Mouse (Mus musculus): ENCODE results near the gene Igfbp1.

Igfbp1 gene

DNA sequence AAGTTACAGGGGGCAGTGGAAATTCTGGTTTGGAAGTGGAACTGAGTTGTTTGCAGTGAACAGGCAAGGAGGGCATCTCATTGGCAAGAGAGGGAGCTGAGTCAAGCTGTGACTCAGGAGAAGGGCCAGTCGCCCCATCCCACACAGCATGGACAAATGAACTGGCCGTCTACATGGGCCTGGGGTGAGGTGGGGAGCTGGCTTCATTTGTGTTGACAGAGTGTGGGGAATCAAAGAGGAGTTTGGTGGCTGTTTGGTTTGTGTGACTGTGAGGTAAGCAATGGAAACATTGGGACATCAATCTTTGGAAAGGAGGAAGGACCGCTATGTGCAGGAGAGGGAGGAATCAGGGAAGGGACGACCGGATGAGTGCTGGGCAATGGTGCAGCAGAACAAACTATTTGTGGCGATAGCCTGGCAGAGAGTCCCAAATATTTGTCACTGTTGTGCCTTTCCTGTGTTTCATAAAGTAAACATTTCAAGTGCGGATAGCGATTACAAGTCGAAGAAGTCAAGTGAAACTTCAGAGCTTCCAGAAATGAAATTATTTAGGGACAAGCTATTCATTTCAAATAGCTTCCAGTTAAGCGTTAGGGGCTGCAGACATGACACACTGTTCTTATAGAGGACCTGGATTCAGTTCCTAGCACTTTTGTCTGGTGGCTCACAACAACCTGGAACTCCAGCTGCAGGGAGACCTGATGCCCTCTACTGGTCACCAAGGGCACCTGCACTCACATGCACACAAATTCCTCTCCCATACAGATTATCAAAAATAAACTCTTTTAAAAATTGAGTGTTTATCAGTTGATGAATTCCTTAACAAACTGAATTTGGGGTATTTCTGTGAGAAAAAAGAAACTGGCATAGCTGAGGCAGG is 2.9 kb upstream of the Igfbp1 start:
- no peak for DNase-seq (ENCODE audit: low read depth, low spot score)

DNA sequence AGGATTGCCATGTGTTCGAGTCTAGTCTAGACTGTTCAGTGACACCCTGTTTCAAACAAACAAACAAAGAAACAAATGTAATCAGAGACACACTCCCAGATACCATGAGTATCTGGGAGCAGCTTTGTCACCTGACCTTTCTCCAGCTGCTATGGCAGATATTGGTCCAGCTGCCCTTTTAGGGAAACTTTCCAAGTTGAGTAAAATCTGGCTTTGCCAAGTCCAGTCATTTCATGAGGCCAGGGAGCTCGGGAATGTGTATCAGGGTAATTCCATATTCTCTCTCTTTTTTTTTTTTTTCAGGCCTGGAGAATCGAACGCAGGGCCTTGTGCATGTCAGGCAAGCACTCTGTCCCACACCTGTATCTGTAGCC is 2.3 kb upstream of the Igfbp1 start:
- no peak for DNase-seq (ENCODE audit: low read depth, low spot score)

DNA sequence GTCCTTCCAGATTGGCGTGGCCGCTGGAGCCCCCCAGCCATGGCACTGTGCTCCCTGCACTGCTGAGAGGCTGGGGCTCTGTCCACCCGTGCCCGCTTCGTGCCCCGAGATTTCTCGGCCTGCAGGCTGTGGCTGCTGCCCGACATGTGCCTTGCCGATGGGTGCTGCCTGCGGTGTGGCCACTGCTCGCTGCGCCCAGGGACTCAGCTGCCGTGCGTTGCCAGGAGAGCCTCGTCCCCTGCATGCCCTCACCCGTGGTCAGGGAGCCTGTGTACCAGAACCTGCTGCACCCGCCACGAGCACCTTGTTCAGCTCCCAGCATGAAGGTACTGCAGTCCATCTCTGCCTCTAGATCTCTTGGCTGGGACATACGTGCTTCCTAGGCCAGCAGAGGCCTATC is 424 bp downstream of the Igfbp1 start:
- no peak for DNase-seq (ENCODE audit: low read depth, low spot score)

DNA sequence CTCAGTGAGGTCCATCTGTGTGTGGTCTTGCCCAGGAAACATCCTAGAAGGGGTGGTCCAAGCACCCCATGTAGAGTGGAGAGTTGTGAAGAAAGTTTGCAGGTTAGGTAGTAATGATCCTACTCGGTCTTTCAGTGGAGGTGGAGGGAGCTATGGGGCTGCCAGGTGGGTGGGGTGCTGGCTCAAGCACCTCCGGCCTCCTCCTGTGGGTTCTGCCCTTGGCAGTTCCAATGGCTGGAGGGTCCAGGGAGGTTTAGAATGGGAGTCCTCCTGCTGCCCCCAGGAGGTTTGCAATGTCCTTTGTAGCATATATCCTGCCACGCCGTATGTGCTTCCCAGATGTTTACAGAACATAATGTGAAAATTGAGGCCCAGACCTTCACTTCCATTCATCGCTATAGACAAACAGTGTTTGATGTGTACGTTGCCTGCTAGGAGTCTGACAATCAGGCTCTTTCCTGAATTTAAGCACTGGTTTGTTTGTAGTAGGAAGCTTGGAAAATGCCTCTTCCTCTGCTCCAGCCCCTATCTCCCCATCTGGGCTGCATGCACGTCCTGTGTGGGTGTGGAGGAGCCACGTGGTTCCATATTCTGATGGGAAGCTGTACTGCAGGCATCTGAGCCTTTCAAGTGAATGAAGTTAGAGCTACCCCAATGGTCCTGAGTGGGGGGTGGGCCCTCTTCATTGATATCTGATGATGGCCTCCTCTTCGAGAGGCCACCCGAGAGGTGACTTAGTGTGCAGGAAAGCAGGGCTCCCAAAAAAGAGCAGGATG is 1.1 kb downstream of the Igfbp1 start:
- DNase-seq (ENCODE audit: low read depth, low spot score), result no peak

DNA sequence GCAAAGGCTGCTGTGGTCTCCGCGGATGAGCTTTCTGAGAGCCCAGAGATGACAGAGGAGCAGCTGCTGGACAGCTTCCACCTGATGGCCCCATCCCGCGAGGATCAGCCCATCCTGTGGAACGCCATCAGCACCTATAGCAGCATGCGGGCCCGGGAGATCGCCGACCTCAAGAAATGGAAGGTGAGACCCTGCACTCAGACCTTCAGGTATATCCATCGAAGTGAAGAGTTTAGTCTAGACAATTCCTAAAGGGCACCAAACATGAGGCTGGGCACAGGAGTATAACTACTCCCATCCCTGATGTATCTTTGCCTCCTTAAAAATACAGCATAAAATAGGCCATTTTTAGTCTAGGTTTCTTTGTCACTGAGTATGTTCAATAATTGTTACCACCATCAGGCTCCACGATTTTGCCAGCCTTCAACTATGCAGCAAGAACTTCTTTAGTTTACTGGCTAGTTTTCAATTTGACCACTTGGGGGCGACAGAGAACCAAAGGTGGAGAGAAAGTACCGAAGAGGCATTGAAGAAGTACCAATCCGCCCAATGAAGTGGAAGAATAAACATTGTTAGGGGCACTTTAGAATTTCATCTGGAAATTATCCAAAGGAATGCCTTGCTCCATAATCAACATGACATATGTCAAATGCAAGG is 2.3 kb downstream of the Igfbp1 start:
- DNase-seq (ENCODE audit: low read depth, low spot score), result peak; percentile 74

DNA sequence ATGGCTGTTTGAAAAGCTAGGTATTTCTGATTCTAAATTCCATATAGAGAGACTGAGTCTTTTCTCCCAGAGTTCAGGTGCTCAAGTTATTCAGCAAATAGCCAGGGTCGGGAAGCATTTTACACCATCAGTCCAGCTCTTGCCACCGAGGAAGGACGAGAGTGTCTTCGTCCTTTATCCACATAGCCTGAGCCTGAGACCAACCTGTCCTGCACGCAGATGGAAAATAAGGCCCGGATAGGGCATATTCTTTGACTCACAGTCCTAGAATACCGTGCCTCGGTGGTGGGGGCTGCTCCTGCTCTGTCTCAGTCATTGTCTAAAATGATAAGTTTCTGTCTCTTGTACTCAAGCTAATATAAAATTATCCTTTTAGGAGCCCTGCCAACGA is 2.8 kb downstream of the Igfbp1 start:
- DNase-seq (ENCODE audit: low read depth, low spot score), result no peak

DNA sequence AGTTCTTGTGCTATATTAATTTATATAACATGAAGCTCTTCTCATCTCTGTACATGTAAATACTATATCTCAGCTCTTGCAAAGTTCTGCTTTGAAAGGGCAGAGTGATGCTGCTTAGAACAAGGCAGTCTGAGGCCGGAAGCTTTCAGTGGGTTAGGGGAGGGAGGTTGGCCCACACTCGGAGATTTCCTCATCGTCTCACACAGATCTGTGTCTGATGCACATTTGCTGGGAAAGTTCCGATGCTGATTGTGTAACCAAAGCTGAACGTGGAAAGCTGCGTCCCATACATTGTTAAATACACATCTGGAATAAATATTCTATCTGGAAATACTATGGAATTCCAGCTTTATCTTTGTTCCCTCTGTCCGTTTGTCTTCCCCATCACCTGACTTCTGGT is 4.6 kb downstream of the Igfbp1 start:
- no peak for DNase-seq (ENCODE audit: low read depth, low spot score)

DNA sequence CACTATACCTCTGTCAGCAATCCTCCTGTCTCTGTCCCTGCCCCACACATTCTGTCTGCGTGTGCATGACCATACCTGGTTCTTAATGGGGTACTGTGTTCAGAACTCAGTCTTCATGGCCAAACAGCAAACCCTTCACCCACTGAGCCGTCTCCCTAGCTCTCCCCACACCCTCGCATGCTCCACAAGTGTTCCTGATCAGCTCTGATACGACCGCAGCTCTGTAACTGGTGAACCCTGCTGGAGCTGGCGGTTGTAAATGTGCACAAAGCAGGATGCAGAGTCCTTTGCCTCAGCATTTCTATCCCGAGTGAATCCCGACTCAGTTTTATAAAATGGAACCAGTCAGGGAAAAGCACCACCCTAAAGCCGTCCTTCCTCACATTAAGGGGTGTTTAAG is 6.3 kb downstream of the Igfbp1 start:
- no peak for DNase-seq (ENCODE audit: low read depth, low spot score)

DNA sequence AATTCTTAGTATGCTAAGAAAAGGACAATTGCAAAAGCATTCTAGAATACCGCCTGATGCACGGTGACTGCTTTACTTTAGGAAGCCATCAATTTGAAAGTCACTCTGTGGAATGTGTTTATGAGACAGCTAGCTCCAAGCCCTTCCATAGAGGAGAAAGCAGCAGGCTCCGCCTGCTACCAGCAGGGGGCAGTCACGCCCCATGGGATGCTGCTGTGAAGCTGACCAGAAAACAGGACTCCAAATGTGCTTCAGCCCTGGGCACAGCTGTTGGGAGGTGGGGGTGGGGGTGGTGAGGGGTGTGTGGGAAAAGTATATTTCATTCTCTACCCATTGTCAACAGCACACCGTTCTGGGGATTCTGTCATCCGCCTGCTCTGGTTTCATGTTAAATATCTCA is 12.8 kb downstream of the Igfbp1 start:
- DNase-seq (ENCODE audit: low read depth, low spot score), result peak; percentile 84

DNA sequence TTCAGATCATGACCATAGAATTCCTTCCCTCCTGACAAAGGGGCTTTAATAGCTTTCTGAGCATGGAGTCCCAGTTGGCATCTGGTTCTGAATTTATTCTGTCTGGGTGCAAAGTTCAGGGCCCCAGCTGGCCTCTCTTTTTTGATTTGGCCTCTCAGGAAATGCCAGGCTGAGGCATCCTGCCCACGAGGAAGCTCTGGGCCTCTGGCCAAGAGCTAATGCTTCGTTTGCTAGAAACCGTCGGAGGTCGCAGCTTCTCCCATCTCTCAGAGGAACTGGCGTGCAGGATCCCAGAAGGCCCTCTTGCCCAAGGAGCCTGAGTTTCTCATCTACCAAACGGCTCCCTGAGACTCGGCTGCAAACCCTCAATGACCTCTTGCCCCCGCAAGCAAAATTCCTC is 13.6 kb downstream of the Igfbp1 start:
- no peak for DNase-seq (ENCODE audit: low read depth, low spot score)

DNA sequence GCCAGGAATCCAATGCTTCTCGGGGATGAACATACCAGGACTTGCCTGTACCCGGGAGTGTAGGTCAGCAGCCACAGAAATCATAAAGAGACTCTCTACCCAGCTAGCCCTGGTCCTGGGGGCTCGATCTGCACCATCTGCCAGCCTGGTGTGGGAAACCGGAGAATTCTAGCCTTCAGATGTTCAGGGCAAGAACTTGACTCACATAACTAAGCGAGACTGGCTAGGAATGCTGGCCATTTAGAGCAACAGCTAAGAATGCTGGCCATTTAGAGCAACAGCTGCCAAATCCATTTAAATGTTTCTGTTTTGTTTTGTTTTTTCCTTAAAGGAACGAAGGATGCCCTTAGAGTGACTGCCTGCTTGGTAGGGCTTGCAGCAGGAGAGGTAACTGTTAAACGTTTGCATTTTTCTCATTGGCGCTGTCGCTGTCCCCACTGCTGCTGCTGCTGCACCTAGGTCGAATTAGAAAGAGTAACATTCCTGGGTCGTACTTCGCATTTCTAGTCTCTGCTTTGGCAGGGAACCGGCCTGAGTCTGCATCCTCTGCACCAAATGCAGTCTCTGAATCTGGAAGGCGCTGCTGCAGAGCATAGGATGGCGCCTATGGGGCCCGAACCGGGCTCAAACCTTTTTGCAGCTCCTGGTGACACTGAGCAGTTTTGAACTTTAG is 14.7 kb downstream of the Igfbp1 start:
- no peak for DNase-seq (ENCODE audit: low read depth, low spot score)

DNA sequence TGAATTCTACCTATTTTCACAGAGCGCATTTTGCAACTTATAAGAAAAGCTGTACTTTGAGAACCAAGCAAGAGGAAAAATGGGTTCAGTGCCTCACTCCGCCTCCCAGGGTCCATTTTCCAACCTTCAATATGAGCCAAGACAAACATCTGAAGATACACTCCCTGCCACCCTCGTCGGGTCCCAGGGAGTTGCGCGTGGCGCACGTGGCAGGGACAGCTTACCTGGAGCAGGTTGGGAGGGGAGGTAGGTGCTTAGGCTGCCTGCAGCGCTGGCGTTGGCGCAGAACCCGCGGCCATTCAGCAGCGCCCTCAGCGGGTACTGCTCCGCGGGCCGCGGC is 15.5 kb downstream of the Igfbp1 start:
- no peak for DNase-seq (ENCODE audit: low read depth, low spot score)

DNA sequence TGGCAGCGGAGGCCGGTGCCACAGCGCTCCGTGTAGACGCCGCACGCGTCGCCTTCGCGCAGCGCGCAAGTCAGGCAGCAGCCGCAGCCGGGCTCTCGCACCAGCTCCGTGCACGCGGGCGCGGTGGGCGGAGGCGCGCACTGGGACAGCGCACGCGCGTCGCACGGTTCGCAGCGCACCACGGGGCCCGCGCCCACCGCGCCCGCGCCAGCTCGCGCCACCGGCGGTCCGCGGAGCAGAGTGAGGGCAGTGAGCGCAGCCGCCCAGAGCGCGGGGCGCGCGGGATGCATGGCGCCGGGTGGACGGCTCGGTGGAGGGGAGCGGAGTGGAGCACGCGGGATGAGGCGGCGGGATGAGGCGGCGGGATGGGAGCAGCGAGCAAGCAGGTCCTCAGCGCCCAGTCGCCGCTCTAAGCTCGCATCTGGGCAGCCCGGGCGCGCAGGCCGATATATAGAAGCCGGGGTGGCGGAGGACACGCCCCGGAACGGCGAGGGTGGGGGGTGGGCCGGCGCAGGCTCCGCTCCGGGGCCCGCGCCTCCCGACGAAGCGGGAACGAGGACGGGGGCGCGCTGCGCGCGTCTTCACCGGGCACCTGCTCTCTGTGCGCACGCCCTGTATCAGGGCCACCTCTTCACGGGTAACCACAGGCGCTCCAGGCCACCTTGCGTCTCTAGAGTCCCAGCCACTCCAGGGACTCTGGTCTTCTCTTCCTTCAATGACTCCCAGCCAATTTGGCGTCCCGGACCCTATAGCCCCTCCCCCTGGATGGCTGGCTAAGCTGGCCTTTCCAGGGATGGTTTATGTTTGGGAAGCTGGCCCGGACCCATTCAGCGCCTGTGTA is 16.1 kb downstream of the Igfbp1 start, which contains the start of gene Igfbp3:
Gene Igfbp3, minus strand, starts transcription at position 423 of the 841 bp plus-strand sequence.
- peak; percentile 87 for DNase-seq (ENCODE audit: low read depth, low spot score)

DNA sequence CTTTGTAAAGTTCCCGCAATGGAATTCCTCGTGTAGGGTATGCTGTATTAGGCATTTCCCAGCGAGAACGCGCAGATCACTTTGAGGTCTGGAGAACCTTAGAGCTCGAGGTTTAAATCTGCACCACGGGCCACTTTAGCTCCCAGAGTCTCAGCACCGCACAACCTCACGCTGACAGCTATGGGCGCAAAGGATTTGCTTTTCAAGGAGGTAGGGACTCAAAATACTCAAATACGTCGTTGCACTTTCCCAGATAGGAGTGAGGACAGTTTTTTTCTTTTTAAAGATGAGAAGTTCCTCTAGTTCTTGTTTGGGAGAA is 16.7 kb downstream of the Igfbp1 start:
- DNase-seq (ENCODE audit: low read depth, low spot score), result no peak

DNA sequence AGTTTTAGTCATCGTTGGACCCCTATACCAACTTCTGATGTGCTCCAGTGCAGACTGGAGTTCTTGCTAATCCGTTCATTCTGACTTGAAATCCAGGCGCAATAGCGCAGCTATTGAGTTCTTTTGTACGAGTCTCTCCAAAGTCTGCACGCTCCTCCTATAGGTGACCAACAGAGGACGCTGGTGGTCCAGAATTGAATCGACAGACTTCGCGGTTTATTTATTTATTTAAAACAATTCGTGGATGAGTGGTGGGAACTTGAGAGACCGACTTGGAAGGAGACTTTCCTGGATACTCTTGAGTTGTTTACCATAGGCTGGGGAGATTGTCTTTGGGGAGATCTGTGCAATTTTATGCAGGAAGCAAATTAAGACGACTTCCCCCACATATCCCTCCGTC is 17.2 kb downstream of the Igfbp1 start:
- DNase-seq (ENCODE audit: low read depth, low spot score), result peak; percentile 77

DNA sequence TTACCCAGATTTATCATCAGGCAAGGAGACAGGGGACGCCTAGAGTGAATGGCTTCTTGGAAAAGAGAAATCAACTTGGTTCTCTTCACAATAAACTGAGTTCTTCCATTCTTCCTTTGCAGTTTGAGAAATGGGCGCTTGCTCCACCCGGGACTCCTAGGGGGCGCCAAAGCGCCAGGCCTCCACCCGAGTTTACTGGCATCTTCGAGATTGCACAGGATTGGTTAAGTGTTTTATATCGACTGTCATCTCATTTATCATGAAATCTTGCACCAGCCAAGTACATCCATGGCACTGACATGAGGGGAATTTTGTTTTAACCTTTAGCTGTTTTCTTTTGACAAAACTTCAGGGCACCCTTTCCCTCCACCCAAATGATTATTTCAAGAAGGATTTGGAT is 18.1 kb downstream of the Igfbp1 start:
- peak; percentile 71 for DNase-seq (ENCODE audit: low read depth, low spot score)

DNA sequence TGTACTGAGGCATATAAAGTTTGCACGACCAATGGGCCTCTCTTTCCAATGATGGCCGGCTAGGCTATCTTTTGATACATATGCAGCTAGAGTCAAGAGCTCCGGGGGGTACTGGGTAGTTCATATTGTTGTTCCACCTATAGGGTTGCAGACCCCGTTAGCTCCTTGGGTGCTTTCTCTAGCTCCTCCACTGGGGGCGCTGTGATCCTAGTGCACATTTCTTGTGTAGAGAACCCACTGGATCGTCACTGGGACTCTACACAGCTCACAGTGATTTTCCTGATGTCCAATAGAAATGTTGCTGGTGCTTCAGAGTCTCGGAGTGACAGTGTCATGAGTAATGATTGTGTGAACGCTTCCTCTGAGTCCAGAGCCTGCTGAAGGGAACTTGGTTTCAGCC is 24.2 kb downstream of the Igfbp1 start:
- peak; percentile 63 for DNase-seq (ENCODE audit: low read depth, low spot score)

DNA sequence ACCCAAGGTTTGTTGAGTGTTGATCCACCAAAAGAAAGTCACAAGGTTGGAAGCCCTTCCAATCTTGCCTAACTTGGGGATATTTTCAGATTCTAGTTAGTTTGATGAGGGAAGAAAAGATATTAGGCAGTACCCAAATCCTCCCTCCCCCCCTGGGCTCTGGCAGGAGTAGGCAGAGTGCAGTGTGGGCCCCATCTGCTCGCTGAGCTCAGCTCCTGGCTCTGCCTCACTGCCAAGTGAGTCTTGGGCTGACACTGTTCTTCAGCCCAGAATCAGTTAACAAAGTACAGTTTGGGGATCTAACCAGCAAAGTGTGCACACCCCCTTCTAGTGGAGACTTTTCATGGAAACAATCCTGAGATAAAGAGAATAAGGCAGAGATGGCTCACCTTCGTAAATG is 28.6 kb downstream of the Igfbp1 start:
- no peak for DNase-seq (ENCODE audit: low read depth, low spot score)

DNA sequence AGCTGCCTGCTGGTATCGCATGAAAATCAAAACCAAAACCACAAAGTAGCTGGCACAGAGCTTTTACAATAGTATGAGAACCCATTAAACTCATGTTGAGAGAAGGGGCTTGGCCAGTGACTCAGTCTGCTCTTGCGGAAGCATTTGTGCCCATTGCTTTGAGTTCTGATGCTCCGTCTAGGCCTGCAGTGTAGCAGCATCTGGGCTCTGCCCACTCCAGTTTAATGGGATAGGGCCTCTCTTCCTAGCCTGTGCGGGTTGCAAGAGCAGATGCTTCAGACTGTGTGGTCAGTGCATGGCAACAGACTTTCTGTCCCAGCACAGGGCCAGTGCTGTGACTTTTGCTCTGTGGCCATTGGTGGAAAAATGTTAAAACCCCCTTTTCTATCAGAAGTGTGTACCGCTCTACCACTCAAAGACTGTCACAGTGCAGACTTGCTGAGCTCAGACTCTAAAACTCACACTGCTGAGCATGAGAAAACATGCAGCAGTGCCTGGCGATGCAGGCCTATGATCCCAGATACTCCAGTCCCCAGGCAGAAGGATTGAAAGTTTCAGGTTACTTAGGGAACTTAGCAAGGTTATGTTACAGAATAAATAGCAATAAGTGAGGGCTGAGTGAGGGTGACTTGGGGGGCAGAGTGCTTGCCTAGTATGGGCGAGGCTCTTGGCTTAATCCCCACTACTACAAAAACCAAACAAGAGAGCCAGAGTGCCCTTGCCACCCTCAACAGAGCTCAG is 29.4 kb downstream of the Igfbp1 start:
- DNase-seq (ENCODE audit: low read depth, low spot score), result no peak

DNA sequence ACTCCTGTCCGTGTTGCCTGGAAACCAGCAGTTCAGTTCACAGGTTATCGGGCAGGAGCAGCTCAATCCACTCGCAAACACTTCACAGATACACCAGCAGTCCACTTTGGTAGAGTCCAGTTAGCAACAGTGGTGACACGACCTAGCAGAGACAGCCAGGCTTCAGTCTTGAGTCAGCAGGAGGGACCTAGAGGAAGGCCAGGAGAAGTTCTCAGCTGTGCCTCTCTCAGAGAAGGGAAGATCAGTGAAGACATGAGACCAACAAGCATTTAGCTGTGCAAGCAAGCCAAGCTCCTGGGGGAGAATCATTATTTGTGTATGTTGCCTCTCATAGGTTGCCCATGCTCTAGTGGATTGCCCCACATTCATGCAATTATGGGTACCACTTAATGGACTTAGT is 30.5 kb downstream of the Igfbp1 start:
- no peak for DNase-seq (ENCODE audit: low read depth, low spot score)

DNA sequence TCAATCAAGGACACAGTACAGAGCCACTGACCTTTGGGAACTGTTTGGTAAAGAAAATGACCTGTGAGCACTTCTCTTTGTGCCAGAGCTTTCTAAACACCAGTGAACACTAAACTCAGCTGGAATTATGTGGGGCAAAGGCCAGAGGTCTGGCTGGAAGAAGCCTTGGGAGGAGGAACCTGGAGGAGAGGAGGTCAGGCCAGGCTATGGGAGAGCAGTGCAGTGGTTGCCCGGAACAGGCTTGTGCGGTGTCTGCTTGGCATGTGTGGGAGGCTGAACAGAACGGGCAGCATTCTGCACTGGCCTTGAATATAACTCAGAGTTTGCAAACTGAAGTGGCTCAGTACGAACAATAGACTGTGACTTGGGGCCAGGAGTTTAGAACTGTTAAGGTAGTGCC is 32.4 kb downstream of the Igfbp1 start:
- DNase-seq (ENCODE audit: low read depth, low spot score), result no peak

Data from ZHBTc4 (cell line).